Mouse (Mus musculus): Measurements from ENCODE around the gene Gstm2.

The Gstm2 gene

DNA sequence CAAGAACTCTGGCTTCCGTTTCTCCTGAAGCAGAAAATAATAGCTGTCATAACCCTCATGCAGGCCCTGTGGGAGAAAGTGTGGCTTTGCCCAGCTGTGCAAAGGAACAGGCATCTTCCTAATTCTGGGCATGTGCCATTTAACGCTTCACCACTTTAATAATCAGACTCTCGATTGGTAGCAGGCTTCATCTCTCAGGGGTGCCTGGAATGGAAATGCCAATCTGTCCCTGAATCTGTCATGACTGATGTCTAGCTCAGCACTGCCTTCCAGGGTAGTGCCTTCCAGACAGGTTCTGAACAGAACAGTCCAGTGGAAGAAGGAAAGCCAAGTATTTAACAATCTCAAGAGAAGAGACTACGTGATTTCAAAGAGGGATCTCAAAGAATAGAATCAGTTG lies 45.0 kb downstream of the Gstm2 start:
- DNase-seq (ENCODE audit: low spot score in 2 of 2) = no peak

GRCm38 (mm10) chr3:107940524-107940923 lies 45.7 kb downstream of the Gstm2 start:
- no peak for DNase-seq (ENCODE audit: low spot score in 2 of 2)

DNA sequence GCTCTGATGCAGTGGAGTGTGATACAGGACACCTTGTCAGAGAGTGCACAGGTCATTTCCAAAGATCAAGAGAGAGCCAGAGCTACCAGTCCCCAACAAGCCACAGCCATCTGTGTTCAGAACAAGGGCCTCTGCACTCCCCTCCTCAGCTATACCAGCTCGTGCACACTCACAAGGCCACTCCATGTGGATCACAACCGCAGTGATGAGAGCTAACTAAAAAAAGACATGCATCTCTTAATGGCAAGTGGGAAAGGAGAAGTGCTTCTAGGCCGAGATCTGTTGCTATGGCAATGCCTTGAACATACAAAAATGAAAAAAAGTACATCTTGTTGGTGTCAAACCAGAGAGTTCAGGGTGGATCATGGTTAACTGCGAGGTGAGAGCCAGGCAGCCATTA lies 46.4 kb downstream of the Gstm2 start:
- no peak for DNase-seq (ENCODE audit: low spot score in 2 of 2)

- peak; percentile 16 to 58 for DNase-seq (ENCODE audit: low spot score in 2 of 2)
Measured at GRCm38 (mm10) chr3:107939403-107939802, 46.9 kb downstream of the Gstm2 start.

GRCm38 (mm10) chr3:107935888-107936287 lies 50.4 kb downstream of the Gstm2 start:
- DNase-seq (ENCODE audit: low spot score in 2 of 2) = no peak

DNA sequence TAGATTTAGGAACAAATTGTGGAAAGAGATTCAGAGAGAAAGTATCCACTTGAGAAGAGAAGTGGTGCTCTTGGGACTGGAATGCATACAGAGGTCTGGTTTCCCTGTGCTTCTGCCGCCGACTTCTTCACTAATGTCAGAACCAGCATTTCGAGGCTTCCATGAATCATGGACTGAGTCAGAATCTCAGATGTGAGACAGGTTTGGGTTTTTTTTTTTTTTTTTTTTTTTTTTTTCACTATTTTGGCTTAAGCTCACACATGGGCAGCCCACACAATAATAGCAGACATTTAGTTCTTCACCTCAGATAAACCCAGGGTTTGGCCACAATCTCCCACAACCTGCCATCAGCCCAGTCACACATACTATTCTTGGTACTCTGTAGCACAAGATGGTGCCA lies 51.0 kb downstream of the Gstm2 start:
- DNase-seq (ENCODE audit: low spot score in 2 of 2) = no peak

GRCm38 (mm10) chr3:107932128-107932527 lies 54.1 kb downstream of the Gstm2 start:
- no peak for DNase-seq (ENCODE audit: low spot score in 2 of 2)

Data from spleen, postnatal 10 days (tissue).